Mouse (Mus musculus): ENCODE results near the gene Ehmt2.

Ehmt2 gene

GRCm38 (mm10) chr17:34898160-34898586, at the start of gene Ehmt2, which contains the start of gene C2:
Gene Ehmt2, plus strand, starts transcription at chr17:34898469.
Gene C2, minus strand, starts transcription at chr17:34898265.
- peak; percentile 45 to 60 for DNase-seq (ENCODE audit: low spot score in 2 of 2)

- DNase-seq (ENCODE audit: low spot score in 2 of 2) = peak; percentile 95 to 99
Measured at GRCm38 (mm10) chr17:34849722-34850516, 48.4 kb upstream of the Ehmt2 start, which contains the start of the genes Skiv2l and Nelfe. Gene Skiv2l, minus strand, starts transcription at chr17:34850210. Gene Nelfe, plus strand, starts transcription at chr17:34850391.

- DNase-seq (ENCODE audit: low spot score in 2 of 2) = no peak
Measured at GRCm38 (mm10) chr17:34850517-34851125, 47.6 kb upstream of the Ehmt2 start.

DNA sequence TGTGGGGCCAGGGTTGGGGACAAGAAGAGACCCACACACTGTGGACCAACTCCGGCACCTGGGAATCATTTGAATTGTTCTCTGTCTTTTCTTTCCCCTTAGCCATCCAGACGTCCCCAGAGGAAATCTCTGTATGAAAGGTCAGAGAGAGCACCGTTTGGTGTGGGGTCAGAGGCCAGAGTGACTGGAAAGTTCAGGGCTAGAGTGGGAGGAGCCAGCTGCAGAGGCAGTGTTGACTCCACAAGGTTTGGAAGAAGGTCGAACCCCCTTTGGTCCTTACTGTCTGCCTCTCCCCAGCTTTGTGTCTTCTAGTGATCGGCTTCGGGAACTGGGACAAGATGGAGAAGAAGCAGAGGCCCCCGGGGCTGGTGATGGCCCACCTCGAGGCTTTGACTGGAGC, 44.8 kb upstream of the Ehmt2 start:
- DNase-seq (ENCODE audit: low spot score in 2 of 2) = no peak

GRCm38 (mm10) chr17:34854761-34855160, 43.5 kb upstream of the Ehmt2 start:
- DNase-seq (ENCODE audit: low spot score in 2 of 2) = no peak

- DNase-seq (ENCODE audit: low spot score in 2 of 2) = peak in 1 of 2 experiments; percentile 57
Measured at GRCm38 (mm10) chr17:34855825-34856224, 42.4 kb upstream of the Ehmt2 start.

DNA sequence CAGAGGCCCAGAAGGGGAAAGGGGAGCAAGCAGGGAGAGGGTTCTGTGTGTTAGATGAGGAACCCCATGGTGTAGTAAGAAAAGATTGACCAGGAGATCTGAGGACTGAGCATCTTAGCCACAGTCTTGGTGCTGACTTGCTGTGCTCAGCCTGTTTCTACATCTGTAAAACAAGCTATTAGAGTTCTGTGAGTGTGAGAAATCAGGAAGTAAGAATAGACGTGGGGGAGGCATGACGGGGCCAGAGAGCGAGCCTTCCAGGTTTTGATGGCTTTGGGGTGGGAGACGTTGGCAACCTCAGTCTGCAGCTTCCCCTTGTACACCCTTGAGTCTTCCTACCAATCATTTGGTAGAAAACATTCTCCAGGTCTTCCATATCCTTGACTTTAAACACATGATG, 39.6 kb upstream of the Ehmt2 start:
- no peak for DNase-seq (ENCODE audit: low spot score in 2 of 2)

- no peak for DNase-seq (ENCODE audit: low spot score in 2 of 2)
Measured at GRCm38 (mm10) chr17:34860514-34860913, 37.8 kb upstream of the Ehmt2 start.

- peak in 1 of 2 experiments; percentile 5 for DNase-seq (ENCODE audit: low spot score in 2 of 2)
Measured at GRCm38 (mm10) chr17:34861704-34862415, 36.4 kb upstream of the Ehmt2 start.

DNA sequence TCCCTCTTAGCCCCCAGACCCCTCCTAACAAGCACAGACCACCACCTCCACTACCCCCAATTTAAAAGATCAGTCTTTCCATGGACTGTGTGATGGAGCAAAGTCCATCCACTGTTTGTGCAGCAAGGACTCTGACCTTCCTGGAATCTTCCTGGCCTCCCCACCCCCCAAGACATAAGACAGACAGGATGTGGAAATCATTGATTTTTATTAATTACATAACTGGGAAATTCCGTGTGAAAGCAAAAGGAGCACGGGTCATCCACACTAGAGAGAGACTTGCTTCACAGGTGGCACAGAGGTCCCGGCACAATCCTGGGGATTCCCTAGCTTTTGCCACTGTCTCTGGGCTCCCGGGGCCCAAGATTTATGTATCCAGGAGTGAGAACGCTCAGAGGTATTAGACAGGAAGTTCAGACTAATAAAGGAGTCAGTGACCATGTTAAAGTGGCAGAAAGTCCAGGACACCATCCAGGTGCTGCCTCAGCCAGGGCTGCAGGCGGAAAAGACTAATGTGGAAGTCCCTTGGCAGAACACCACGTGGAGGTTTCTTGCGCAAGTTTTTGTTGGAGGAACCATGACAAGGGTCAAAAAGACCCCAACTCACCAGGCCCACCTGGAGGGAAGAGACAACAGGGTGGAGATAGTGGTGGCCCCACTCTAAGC, 35.7 kb upstream of the Ehmt2 start, which contains the start of gene Cfb:
Gene Cfb (minus strand): TSS at position 103 of the 666 bp plus-strand sequence.
- no peak for DNase-seq (ENCODE audit: low spot score in 2 of 2)

GRCm38 (mm10) chr17:34865981-34866380, 32.3 kb upstream of the Ehmt2 start:
- no peak for DNase-seq (ENCODE audit: low spot score in 2 of 2)

DNA sequence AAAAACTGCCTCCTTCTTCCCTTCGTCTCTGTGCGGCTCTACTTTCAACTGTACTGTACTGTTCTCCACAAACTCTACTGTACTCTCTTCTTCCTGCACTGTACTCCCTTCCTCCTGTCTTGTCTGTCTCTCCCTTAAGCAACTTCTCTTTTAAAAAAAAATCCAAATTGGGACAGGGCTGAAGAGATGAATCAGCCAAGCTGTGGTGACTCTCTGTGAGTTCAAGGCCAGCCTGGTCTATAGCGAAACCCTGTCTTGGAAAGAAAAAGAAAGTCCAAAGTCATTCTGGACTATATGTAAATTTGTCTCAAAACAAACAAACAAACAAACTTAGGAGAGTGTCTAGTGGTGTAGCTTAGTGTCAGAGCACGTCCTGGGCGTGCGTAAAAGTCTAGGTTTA, 23.9 kb upstream of the Ehmt2 start:
- DNase-seq (ENCODE audit: low spot score in 2 of 2) = no peak

- no peak for DNase-seq (ENCODE audit: low spot score in 2 of 2)
Measured at GRCm38 (mm10) chr17:34879336-34879879, 18.9 kb upstream of the Ehmt2 start, which contains the start of gene Zbtb12. Gene Zbtb12, plus strand, starts transcription at chr17:34879483.

GRCm38 (mm10) chr17:34881166-34881565, 17.1 kb upstream of the Ehmt2 start:
- no peak for DNase-seq (ENCODE audit: low spot score in 2 of 2)

- DNase-seq (ENCODE audit: low spot score in 2 of 2) = no peak
Measured at GRCm38 (mm10) chr17:34881683-34882310, 16.5 kb upstream of the Ehmt2 start, which contains the start of gene Gm20547. Gene Gm20547, minus strand, starts transcription at chr17:34882042.

DNA sequence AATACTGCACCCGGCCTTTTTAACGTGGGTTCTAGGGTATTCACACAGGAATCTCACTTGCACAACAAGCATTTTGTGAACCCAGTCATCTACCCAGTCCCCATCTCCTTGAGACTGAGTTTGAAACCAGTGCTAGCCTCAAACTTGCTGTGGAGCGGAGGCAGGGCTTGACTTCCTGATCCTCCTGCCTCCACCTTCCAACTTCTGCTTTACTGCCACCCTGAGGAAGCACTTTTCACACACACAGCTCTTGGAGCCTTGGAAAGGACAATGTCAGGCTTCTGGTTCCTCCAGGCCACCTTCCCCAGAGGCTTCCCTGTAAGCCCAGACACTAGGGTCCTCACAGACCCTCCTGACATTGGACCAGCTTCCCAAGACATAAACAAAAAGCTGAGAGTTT, 14.9 kb upstream of the Ehmt2 start:
- DNase-seq (ENCODE audit: low spot score in 2 of 2) = no peak

- DNase-seq (ENCODE audit: low spot score in 2 of 2) = no peak
Measured at GRCm38 (mm10) chr17:34884704-34885103, 13.6 kb upstream of the Ehmt2 start.

DNA sequence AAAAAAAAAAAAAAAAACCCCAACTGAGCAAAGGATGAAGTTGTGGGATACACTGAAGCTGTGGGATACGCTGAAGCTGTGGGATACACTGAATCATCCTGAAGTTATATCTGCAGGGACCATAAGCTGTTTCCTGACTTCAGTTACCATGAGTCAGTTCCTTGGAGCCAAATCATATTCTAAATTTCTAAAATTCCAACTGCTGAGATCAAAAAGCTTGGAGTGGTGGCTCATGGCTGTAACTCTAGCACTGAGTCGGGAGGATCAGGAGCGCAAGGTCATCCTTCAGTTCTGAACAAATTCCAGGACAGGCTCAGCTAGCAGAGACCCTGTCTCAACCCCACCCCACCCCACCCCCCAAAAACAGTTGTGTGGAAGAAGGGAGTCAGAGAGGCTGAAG, 12.7 kb upstream of the Ehmt2 start:
- no peak for DNase-seq (ENCODE audit: low spot score in 2 of 2)

- no peak for DNase-seq (ENCODE audit: low spot score in 2 of 2)
Measured at GRCm38 (mm10) chr17:34887942-34888341, 10.3 kb upstream of the Ehmt2 start.

GRCm38 (mm10) chr17:34890074-34890743, 8.1 kb upstream of the Ehmt2 start:
- DNase-seq (ENCODE audit: low spot score in 2 of 2) = no peak

All from spleen, postnatal 14 days (tissue).